In genomic region chr9:111042266-111042665, GRCm38 (mm10) we compare ENCODE assay signal across 22 mouse cellular contexts. TPM values are rescaled to one million over a fixed set of nuclear protein-coding genes. Genes with fewer than 3 reads are reported as not detected.
DNase-seq lines count a peak whose midpoint lies in the region; TF ChIP-seq lines count a peak whose summit lies in the region.
"Had no signal": no experiment of that assay in that cellular context is flagged by ENCODE, and none has a peak within 500 bp of the region (broad histone marks: within the 10 kb centered on the region; RNA-seq: fewer than 3 reads in every experiment).

No protein-coding gene starts in this region.

- H3K4me1 ChIP-seq in thymus, adult 2 months (replicated peaks; ENCODE audit: control insufficient read depth, insufficient read depth, low read length), result peaks cover 4% of the 10 kb centered on the region
- H3K4me1 ChIP-seq: embryonic facial prominence, embryonic 12.5 days; heart, embryonic 13.5 days; hindbrain, embryonic 13.5 days; intestine, embryonic 15.5 days; limb, embryonic 15.5 days; neural tube, embryonic 13.5 days had no signal

- no peak overlapping the region for H3K4me3 ChIP-seq in gastrocnemius, adult 2 months
- no peak overlapping the region for H3K4me3 ChIP-seq in thymus, adult 2 months (ENCODE audit: control insufficient read depth, insufficient read depth, low read length)
- H3K4me3 ChIP-seq: embryonic facial prominence, embryonic 12.5 days; heart, embryonic 13.5 days; hindbrain, embryonic 13.5 days; intestine, embryonic 15.5 days; limb, embryonic 15.5 days; neural tube, embryonic 13.5 days had no signal

- no peak for TF ChIP-seq POLR2A in thymus, adult 2 months (IDR thresholded peaks at IDR 0.05; ENCODE audit: control insufficient read depth, extremely low read depth, insufficient read depth, low read length, poor library complexity)

- no peak for TF ChIP-seq CTCF in gastrocnemius, adult 2 months (IDR thresholded peaks at IDR 0.05)
- TF ChIP-seq CTCF in thymus, adult 2 months (IDR thresholded peaks at IDR 0.05; ENCODE audit: borderline replicate concordance, control insufficient read depth, extremely low read depth, insufficient read depth, low read length, poor library complexity), result no peak

- peak; percentile 55 for DNase-seq in gastrocnemius, adult 2 months
- DNase-seq in gastrocnemius, postnatal 4 days (ENCODE audit: low spot score in 2 of 2), result no peak
- DNase-seq in kidney, adult 8-10 months, result peak; percentile 62 to 67
- DNase-seq in kidney, postnatal 4 days, result no peak
- DNase-seq in heart, postnatal 36 days, result peak; percentile 54 to 65
- peak; percentile 67 for DNase-seq in lung, postnatal 25 days (ENCODE audit: low spot score)
- no peak for DNase-seq in yolk sac, embryonic 10.5 days (ENCODE audit: low spot score)
- no peak for DNase-seq in thymus, adult 2 months
- DNase-seq: cerebellum, postnatal 36 days; forebrain, postnatal 0 days; layer of hippocampus, adult 9-11 months; liver, postnatal 0 days; right cerebral cortex, postnatal 4 days; thymus, adult 18-20 months had no signal

- no peaks in the 10 kb centered on the region for H3K27me3 ChIP-seq in thymus, adult 2 months (ENCODE audit: control insufficient read depth, insufficient read depth, low read length)
- H3K27me3 ChIP-seq: embryonic facial prominence, embryonic 12.5 days; heart, embryonic 13.5 days; hindbrain, embryonic 13.5 days; intestine, embryonic 15.5 days; limb, embryonic 15.5 days; neural tube, embryonic 13.5 days had no signal

- intact Hi-C loops in gastrocnemius, adult 2 months (cut with DNase I), result no loop called here
- intact Hi-C loops in heart, postnatal 36 days (cut with DNase I), result no loop called here

- H3K27ac ChIP-seq in gastrocnemius, adult 2 months, result peak overlapping the region; percentile 62
- no peak overlapping the region for H3K27ac ChIP-seq in thymus, adult 2 months (ENCODE audit: control insufficient read depth, insufficient read depth, low read length)
- H3K27ac ChIP-seq: embryonic facial prominence, embryonic 12.5 days; heart, embryonic 13.5 days; hindbrain, embryonic 13.5 days; intestine, embryonic 15.5 days; limb, embryonic 15.5 days; neural tube, embryonic 13.5 days had no signal

- 92% methylated on average over 5 of the region's 5 CpGs for WGBS in thymus, adult 2 months

- no peaks in the 10 kb centered on the region for H3K36me3 ChIP-seq in thymus, adult 2 months (ENCODE audit: control insufficient read depth, insufficient read depth, low read length)
- H3K36me3 ChIP-seq: embryonic facial prominence, embryonic 12.5 days; heart, embryonic 13.5 days; hindbrain, embryonic 13.5 days; intestine, embryonic 15.5 days; limb, embryonic 15.5 days; neural tube, embryonic 13.5 days had no signal

RNA-seq across cellular contexts. Expression of gene Ccrl2, which starts 15.1 kb away (rescaled TPM):
- total RNA-seq in gastrocnemius, adult 2 months (2021), result 1 to 10 TPM; 3.1 to 4.0 TPM
- 1 to 10 TPM; 1.4 to 1.8 TPM for total RNA-seq in gastrocnemius, postnatal 4 days (2021)
- total RNA-seq in heart, postnatal 36 days (2021), result 10 to 100 TPM; 14.3 to 21.1 TPM
- 2.3 and 3.6 TPM in 2 replicates for polyA plus RNA-seq in thymus, adult 2 months (2012; rRNA removed)
- polyA plus RNA-seq: C2C12 had no signal

RNA-seq across cellular contexts. Expression of gene Ltf, which starts 23.2 kb away (rescaled TPM):
- total RNA-seq in gastrocnemius, adult 2 months (2021), result not detected
- total RNA-seq in gastrocnemius, postnatal 4 days (2021), result 1 to 10 TPM; 1.2 to 3.6 TPM
- under 1 TPM; 0.75 to 0.84 TPM for total RNA-seq in heart, postnatal 36 days (2021)
- 3.5 and 4.9 TPM in 2 replicates for polyA plus RNA-seq in thymus, adult 2 months (2012; rRNA removed)
- polyA plus RNA-seq: C2C12 had no signal

RNA-seq across cellular contexts. Expression of gene Rtp3, which starts 51.9 kb away (rescaled TPM):
- total RNA-seq in gastrocnemius, adult 2 months (2021), result 1 to 10 TPM; 1.1 to 1.2 TPM
- 1 to 10 TPM in 1 of 2 experiments, under 1 TPM in 1; 0.93 to 1.1 TPM for total RNA-seq in gastrocnemius, postnatal 4 days (2021)
- 1 to 10 TPM; 2.3 to 4.3 TPM for total RNA-seq in heart, postnatal 36 days (2021)
- 0.57 and 1.1 TPM in 2 replicates for polyA plus RNA-seq in thymus, adult 2 months (2012; rRNA removed)
- total RNA-seq: forebrain, postnatal 0 days; monocyte, adult 5-6 weeks had no signal
- polyA plus RNA-seq: C2C12; embryonic facial prominence, embryonic 12.5 days; forebrain, postnatal 0 days; hindbrain, embryonic 13.5 days; limb, embryonic 15.5 days; neural tube, embryonic 13.5 days had no signal

Comparison
In these comparisons a context has a peak if more than half of its experiments do, and no peak if none do; other contexts are left out.
1. DNase-seq: peak in gastrocnemius, adult 2 months (single experiment), kidney, adult 8-10 months (2 of 2), heart, postnatal 36 days (2 of 2) and lung, postnatal 25 days (single experiment); none in gastrocnemius, postnatal 4 days (0 of 2), kidney, postnatal 4 days (0 of 2), yolk sac, embryonic 10.5 days (single experiment) and thymus, adult 2 months (single experiment).